Mouse (Mus musculus) liver, embryonic 13.5 days (tissue): ENCODE measurements at regions not wholly inside any gene's neighbourhood (a gene's known extent, or its start where the extent isn't known, plus 50 kb on each side); places are given as distances from the start of the nearest gene placed in this dataset.

Experiments used
- ATAC-seq: fragments of 200-750 bp; cut with Nextera tagmentation; 2 replicates; pipeline ENCODE4 v1.8.0; 2017; ENCODE audit warnings: low read depth, mild to moderate bottlenecking, moderate number of reproducible peaks, moderate library complexity
- DNase-seq: peaks from one replicate; pipeline ENCODE4 v3.0.0; 2022
- H3K27ac ChIP-seq: fragments of 300-500 bp; sonication (generic); 2 replicates; pipeline ENCODE4 v1.5.1; 2015; ENCODE audit warnings: moderate library complexity, mild to moderate bottlenecking, inconsistent platforms
- H3K27me3 ChIP-seq: fragments of 300-500 bp; sonication (generic); 2 replicates; pipeline ENCODE4 v1.6.1; 2015; ENCODE audit warnings: mild to moderate bottlenecking, inconsistent platforms
- H3K36me3 ChIP-seq: fragments of 300-500 bp; sonication (generic); 2 replicates; pipeline ENCODE4 v1.6.1; 2015; ENCODE audit warnings: mild to moderate bottlenecking, inconsistent platforms
- H3K4me1 ChIP-seq: fragments of 300-500 bp; sonication (generic); replicated peaks from 2 replicates; pipeline ENCODE4 v1.6.1; 2015; ENCODE audit warnings: inconsistent platforms
- H3K4me2 ChIP-seq: fragments of 300-500 bp; sonication (generic); 2 replicates; pipeline ENCODE4 v1.6.1; 2015; ENCODE audit warnings: inconsistent platforms, mild to moderate bottlenecking, moderate library complexity
- H3K4me3 ChIP-seq: fragments of 300-500 bp; sonication (generic); replicated peaks from 2 replicates; pipeline ENCODE4 v1.5.1; 2015; ENCODE audit warnings: mild to moderate bottlenecking, inconsistent platforms
- H3K9ac ChIP-seq: fragments of 300-500 bp; sonication (generic); 2 replicates; pipeline ENCODE4 v1.6.1; 2015; ENCODE audit warnings: mild to moderate bottlenecking, inconsistent platforms
- H3K9me3 ChIP-seq: fragments of 300-500 bp; sonication (generic); replicated peaks from 2 replicates; pipeline ENCODE4 v1.6.1; 2016; ENCODE audit warnings: inconsistent platforms
- WGBS: fragments of 180-500 bp; shearing (Covaris S2); methylation state at CpG from one replicate; pipeline ENCODE4 v1.1.7; 2015; ENCODE audit not compliant: insufficient replicate concordance; 5-methylcytosine and 5-hydroxymethylcytosine counted together

DNA sequence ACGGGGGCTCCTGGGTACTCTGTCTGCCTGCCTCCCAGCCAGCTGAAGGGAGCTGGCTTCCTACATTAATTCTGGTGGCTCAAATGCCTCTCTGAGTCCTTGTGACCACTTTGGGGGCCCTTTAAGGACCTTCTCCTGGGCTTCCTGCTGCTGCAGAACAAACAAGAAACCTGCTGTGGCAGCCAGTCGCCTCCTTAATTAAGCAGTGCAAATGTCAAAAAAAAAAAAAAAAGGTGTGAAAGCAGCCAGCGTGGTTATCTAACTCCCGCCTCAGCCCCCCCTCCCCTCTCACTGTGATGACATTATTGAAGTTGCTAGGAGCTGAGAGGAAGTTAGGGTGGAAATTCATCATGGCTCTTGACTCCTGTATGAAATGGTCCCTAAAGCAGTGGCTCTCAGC lies 189.3 kb downstream of the Vrk1 start:
- WGBS, result 31% methylated on average over 4 of the region's 4 CpGs
- no peak overlapping the region for H3K9ac ChIP-seq
- H3K27ac ChIP-seq, result no peak overlapping the region
- H3K4me2 ChIP-seq, result no peak overlapping the region
- no peaks in the 10 kb centered on the region for H3K36me3 ChIP-seq
- DNase-seq, result no peak
- no peaks in the 10 kb centered on the region for H3K27me3 ChIP-seq
- H3K4me3 ChIP-seq, result no peak overlapping the region
- H3K9me3 ChIP-seq, result 0 out of 2 replicates have a peak, but pooled peaks cover 2% of the 10 kb centered on the region
- H3K4me1 ChIP-seq, result no peaks in the 10 kb centered on the region
- no peak for ATAC-seq

DNA sequence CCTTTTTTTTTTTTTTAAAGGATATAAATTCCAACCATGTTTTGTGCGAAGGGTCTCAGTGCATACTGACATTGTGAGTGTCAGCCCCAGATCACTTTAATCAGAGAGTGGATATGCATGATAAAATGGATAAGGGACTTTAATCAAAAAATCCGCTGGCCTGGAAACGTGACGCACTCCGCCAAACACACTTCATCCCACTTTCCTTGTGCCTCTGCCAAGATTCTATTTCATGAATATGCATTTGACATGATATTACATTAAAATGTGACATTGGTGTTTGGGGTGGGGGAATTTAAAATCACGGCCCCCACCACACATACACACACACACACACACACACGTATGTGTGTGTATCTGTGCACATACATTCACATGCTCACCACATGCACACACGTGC lies 193.5 kb downstream of the Vrk1 start:
- Histone ChIP-seq H3K9me3 (no peaks in the 10 kb centered on the region), H3K27me3 (no peaks in the 10 kb centered on the region), H3K9ac (no peak overlapping the region), H3K4me1 (no peaks in the 10 kb centered on the region), H3K27ac (no peak overlapping the region), H3K36me3 (no peaks in the 10 kb centered on the region), H3K4me3 (no peak overlapping the region), H3K4me2 (no peak overlapping the region)
- ATAC-seq (no peak), DNase-seq (no peak)
- 72% methylated on average over 8 of the region's 8 CpGs for WGBS

DNA sequence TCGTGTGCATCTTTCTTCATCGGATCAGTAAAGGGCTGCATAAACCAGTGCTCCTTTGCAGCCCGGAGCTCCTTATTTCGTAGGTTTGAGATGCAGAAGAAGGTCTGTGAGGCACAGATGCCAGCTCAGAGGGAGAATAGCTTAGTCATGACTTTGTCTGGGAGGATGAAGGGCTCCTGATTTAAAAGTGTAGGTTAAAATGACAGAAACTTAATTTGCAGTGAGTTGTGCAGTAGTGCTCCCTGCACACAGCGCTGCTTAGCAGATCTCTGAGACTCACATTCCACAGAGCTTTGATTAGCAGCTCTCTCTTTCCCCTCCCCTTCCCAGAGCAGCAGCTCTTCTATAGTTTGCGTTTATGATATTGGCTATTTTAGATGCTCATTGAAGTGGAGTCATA lies 200.9 kb downstream of the Vrk1 start:
- Histone ChIP-seq H3K4me2 (no peak overlapping the region), H3K36me3 (no peaks in the 10 kb centered on the region), H3K9me3 (no peaks in the 10 kb centered on the region), H3K4me1 (no peaks in the 10 kb centered on the region), H3K27ac (no peak overlapping the region), H3K9ac (no peak overlapping the region), H3K27me3 (no peaks in the 10 kb centered on the region), H3K4me3 (no peak overlapping the region)
- ATAC-seq (no peak), DNase-seq (no peak)
- 67% methylated on average over 6 of the region's 6 CpGs for WGBS

DNA sequence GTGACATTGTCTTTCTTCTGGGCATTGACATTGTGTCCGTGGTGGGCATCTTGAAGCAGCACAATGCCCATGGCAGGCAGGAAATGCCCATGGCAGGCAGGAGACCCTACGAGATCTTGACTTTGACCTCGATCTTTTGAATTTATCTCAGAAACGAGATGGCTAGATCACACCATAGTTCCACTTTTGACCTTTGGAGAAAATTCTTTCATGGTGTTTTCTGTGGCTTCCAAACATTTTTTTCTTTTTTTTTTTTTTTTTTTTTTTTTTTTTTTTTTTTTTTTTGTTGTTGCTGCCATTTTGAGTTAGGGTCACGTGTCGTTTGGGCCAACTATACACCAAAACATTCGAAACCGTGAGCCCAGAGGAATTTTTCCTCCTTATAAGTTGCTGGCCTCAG lies 201.5 kb downstream of the Vrk1 start:
- H3K4me1 ChIP-seq, result no peaks in the 10 kb centered on the region
- no peak overlapping the region for H3K9ac ChIP-seq
- no peak overlapping the region for H3K27ac ChIP-seq
- H3K4me3 ChIP-seq, result no peak overlapping the region
- no peaks in the 10 kb centered on the region for H3K36me3 ChIP-seq
- no peak for DNase-seq
- no peaks in the 10 kb centered on the region for H3K9me3 ChIP-seq
- H3K27me3 ChIP-seq, result no peaks in the 10 kb centered on the region
- no peak for ATAC-seq
- WGBS, result 63% methylated on average over 8 of the region's 8 CpGs
- H3K4me2 ChIP-seq, result no peak overlapping the region

DNA sequence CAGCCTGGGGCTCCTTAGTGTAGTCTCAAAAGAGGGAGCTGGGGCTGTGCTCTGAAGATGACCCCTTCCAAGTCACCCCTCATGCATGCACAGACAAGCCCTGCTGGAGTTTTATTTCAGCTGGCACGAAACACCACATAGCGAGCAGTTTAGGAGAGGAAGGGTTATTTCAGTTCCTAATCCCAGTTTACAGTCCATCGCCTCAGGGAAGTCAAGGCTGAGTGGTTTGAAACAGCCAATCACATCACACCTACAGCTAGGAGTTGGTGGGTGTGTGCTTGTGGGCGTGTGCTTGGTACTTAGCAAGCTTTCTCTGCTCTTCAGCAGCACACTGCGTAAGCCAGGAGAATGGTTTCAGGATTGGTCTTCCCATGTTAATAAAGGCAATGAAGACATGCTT lies 202.4 kb downstream of the Vrk1 start:
- Histone ChIP-seq H3K36me3 (no peaks in the 10 kb centered on the region), H3K4me1 (no peaks in the 10 kb centered on the region), H3K9ac (no peak overlapping the region), H3K27ac (no peak overlapping the region), H3K4me2 (no peak overlapping the region), H3K27me3 (no peaks in the 10 kb centered on the region), H3K4me3 (no peak overlapping the region), H3K9me3 (no peaks in the 10 kb centered on the region)
- WGBS, result 58% methylated on average over 5 of the region's 5 CpGs
- ATAC-seq (no peak), DNase-seq (no peak)

DNA sequence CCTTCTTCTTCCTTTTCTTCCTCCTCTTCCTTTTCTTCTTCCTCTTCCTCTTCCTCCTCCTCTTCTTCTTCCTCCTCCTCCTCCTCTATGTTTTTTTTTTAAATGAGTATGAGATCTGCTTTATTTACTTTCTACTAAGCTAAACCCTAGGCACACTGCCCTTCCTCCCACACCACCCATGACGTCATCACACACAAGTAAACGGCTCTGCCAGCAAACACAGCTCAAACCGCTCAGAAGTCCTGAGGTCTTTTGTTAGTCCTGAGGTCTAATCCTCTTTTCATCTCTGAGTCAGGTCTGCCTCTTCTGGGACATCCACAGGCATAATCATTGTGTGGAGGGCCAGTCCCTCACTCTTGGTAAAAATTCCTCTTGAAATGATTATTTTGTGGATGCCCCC lies 210.0 kb downstream of the Vrk1 start:
- H3K9ac ChIP-seq, result no peak overlapping the region
- no peak overlapping the region for H3K4me3 ChIP-seq
- WGBS, result 23% methylated on average over 3 of the region's 3 CpGs
- no peak overlapping the region for H3K27ac ChIP-seq
- H3K36me3 ChIP-seq, result no peaks in the 10 kb centered on the region
- DNase-seq (no peak), ATAC-seq (no peak)
- H3K9me3 ChIP-seq, result no peaks in the 10 kb centered on the region
- no peak overlapping the region for H3K4me2 ChIP-seq
- no peaks in the 10 kb centered on the region for H3K27me3 ChIP-seq
- no peaks in the 10 kb centered on the region for H3K4me1 ChIP-seq

DNA sequence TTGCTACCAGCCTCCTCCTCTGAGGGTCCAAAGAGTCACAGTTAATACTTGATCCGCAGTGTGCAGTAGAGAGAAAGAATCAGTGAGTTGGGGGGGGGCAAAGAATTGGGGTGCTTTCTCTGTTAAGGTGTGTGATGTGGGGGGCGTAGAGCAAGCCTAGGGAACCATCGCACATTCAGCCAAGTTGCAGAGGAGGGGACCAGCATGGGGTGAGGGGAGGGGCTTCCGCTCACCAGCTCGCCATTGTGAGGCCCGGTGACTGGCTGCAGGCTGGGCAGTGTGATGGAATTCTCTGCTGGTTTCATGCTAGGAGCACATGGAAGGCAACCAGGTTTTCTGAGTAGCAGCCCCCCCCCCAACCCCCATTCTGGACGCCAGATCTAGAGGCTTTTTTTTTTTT lies 216.2 kb downstream of the Vrk1 start:
- 43% methylated on average over 7 of the region's 7 CpGs for WGBS
- no peaks in the 10 kb centered on the region for H3K27me3 ChIP-seq

DNA sequence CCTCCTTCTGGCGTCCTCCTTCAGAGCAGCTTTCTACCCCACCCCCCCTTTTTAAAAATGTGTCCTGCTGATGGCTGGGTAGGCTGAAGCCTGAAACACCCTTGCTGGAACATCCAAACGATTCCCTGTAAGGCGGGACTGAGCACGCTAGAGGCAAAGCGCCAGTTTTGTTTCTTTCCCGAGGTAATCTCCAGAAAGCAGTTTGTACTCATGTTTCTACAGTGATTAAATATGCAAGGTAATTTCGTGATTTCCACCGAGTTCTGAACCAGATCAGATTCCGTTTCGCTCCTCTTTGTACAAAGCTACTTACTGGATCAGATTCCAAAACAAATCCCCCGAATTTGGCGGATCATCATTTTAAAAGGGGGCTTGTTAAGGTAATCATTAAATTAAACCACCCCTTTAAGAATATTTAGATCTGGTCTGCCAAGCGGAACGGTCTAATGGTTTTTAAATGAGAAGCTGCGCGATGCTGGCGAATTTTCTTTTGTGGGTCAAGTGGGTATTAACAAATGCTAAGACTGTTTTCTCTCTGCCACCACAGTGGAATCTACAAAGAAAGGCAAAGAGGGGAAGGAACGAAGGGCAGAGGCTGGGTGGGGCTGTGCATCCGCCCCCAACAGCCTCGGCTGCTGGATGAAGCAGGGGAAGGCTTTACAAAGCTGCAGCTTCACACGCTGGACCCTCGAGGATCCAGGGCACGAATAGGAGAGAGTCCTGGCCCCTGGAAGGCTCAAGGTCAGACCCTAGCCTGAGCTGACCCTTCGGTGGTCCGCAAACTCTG lies 216.9 kb downstream of the Vrk1 start:
- 27% methylated on average over 23 of the region's 25 CpGs for WGBS
- no peak for DNase-seq
- H3K27ac ChIP-seq, result no peak overlapping the region
- no peaks in the 10 kb centered on the region for H3K36me3 ChIP-seq
- ATAC-seq, result no peak
- H3K9ac ChIP-seq, result no peak overlapping the region
- no peak overlapping the region for H3K4me2 ChIP-seq
- no peaks in the 10 kb centered on the region for H3K27me3 ChIP-seq
- H3K4me1 ChIP-seq, result no peaks in the 10 kb centered on the region
- H3K4me3 ChIP-seq, result no peak overlapping the region
- no peaks in the 10 kb centered on the region for H3K9me3 ChIP-seq

More for the DNA sequence above, 216.2 kb downstream of the Vrk1 start:
- Histone ChIP-seq H3K9ac (no peak overlapping the region), H3K36me3 (no peaks in the 10 kb centered on the region), H3K9me3 (no peaks in the 10 kb centered on the region), H3K4me2 (no peak overlapping the region), H3K27ac (no peak overlapping the region), H3K4me3 (no peak overlapping the region), H3K4me1 (no peaks in the 10 kb centered on the region)
- no peak for DNase-seq
- ATAC-seq, result no peak

DNA sequence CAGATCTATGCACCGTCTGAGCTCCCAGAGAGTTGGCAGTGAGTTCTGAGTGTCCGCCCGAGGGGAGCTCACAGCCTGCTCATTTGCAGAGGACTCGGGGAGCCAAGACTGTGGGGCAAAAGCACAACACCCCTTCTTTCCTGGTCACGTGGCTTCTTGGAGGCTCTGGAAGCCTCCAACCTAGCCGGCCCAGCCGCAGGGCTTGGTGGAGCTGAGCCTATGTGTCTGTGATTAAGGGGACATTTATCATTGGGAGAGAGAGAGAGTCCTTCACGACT lies 217.5 kb downstream of the Vrk1 start:
- H3K4me3 ChIP-seq, result no peak overlapping the region
- no peaks in the 10 kb centered on the region for H3K4me1 ChIP-seq
- no peaks in the 10 kb centered on the region for H3K9me3 ChIP-seq
- DNase-seq, result no peak
- WGBS, result 42% methylated on average over 8 of the region's 8 CpGs
- no peak for ATAC-seq
- H3K4me2 ChIP-seq, result no peak overlapping the region
- H3K27me3 ChIP-seq, result no peaks in the 10 kb centered on the region
- H3K9ac ChIP-seq, result no peak overlapping the region
- no peak overlapping the region for H3K27ac ChIP-seq
- no peaks in the 10 kb centered on the region for H3K36me3 ChIP-seq

DNA sequence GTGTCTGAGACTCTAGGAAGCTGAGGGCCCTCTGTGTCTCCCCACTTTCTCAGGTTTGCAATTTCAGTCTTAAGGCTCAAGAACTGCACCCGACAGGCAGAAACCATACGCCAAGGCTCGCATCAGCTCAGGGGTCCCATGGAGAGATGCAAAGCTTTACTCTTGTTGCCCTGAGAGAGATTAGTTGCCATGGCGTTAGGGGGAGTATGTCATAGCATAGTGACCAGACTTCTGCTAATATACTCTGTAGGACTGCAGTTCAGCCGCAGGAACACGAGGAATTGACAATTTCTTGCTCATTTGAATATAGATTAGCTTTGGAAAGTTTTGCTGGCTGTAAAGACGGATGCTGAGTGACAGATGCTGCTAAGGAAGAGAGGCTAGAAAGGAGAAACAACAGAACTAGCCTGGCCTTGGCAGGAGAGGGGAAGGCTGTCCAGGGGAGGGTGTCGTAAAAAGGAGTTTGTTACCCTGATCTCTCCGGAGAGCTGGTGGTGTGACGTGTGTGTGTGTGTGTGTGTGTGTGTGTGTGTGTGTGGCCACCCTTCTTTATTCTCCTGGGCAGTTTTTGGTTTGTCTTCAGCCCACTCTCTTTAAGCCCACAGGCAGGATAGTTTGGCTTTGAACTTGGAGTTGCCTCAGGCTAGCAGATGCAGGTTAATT lies 235.3 kb downstream of the Vrk1 start:
- Histone ChIP-seq H3K27ac (no peak overlapping the region), H3K4me3 (no peak overlapping the region), H3K36me3 (no peaks in the 10 kb centered on the region), H3K4me1 (no peaks in the 10 kb centered on the region), H3K27me3 (no peaks in the 10 kb centered on the region), H3K9me3 (no peaks in the 10 kb centered on the region), H3K4me2 (no peak overlapping the region), H3K9ac (no peak overlapping the region)
- 59% methylated on average over 10 of the region's 10 CpGs for WGBS
- DNase-seq, result no peak
- ATAC-seq, result no peak

DNA sequence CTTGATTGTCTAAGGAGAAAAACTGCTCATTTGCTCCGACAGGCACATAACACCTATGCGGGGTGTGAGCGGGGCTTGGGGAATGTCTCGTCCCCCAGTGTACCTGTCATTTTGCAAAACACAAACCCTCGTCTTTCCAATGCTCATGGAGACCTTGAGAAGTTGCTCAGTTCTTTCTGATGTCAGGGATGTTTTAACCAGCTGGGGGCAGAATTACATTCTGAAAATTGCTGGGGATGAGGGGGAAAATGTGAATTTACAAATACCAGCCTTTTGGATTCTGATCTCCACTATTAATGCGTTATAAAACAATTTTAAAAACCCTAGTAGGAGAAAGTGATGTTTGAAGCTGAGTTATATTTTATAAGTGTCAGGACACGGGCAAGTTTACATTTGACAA lies 263.6 kb downstream of the Vrk1 start:
- ATAC-seq (no peak), DNase-seq (no peak)
- Histone ChIP-seq H3K36me3 (no peaks in the 10 kb centered on the region), H3K4me3 (no peak overlapping the region), H3K27me3 (no peaks in the 10 kb centered on the region), H3K9me3 (no peaks in the 10 kb centered on the region), H3K27ac (no peak overlapping the region), H3K4me2 (no peak overlapping the region), H3K9ac (no peak overlapping the region), H3K4me1 (no peaks in the 10 kb centered on the region)
- 68% methylated on average over 7 of the region's 7 CpGs for WGBS

DNA sequence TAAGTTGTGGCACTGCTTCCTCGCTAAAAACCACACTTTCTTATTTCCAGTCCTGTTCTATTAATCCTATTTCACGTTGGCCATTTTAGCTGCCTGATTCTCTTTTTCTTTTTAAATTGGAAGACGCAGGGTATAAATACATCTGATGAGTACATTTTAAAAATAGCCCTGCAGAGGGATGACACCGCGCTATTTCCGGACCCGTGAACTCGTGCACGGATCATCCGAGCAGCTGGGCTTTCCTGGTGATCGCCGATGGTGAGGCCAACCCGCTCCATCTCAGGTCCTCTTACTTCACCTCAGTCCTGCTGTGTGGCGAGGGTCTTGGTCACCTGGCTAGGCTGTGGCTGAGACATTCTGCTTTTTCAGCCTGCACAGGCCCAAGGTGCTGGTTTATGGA lies 267.9 kb downstream of the Vrk1 start:
- ATAC-seq (no peak), DNase-seq (no peak)
- no peak overlapping the region for H3K9ac ChIP-seq
- 78% methylated on average over 14 of the region's 14 CpGs for WGBS
- H3K36me3 ChIP-seq, result no peaks in the 10 kb centered on the region
- H3K4me3 ChIP-seq, result no peak overlapping the region
- H3K4me2 ChIP-seq, result no peak overlapping the region
- peaks cover 4% of the 10 kb centered on the region; the same call in 1 of the 2 replicates for H3K9me3 ChIP-seq
- no peaks in the 10 kb centered on the region for H3K27me3 ChIP-seq
- no peak overlapping the region for H3K27ac ChIP-seq
- H3K4me1 ChIP-seq, result no peaks in the 10 kb centered on the region
